Mouse (Mus musculus) cerebellum, postnatal 14 days (tissue): ENCODE measurements at regions not wholly inside any gene's neighbourhood (a gene's known extent, or its start where the extent isn't known, plus 50 kb on each side); places are given as distances from the start of the nearest gene placed in this dataset.
A peak's percentile ranks its signal among the peaks of the same experiment; 100 is the strongest.

ENCODE experiments used
- DNase-seq, 2 experiments: peaks; one replicate each; pipeline ENCODE4 v3.0.0; 2021; ENCODE audit warnings: mixed read lengths in 2 of 2

GRCm38 (mm10) chr2:17290709-17291108, 440.6 kb downstream of the Nebl start:
- DNase-seq = no peak

GRCm38 (mm10) chr2:17287598-17287997, 443.7 kb downstream of the Nebl start:
- no peak for DNase-seq

GRCm38 (mm10) chr2:17249960-17250359, 481.3 kb downstream of the Nebl start:
- DNase-seq = no peak

GRCm38 (mm10) chr2:17245821-17246220, 485.4 kb downstream of the Nebl start:
- DNase-seq = no peak

GRCm38 (mm10) chr2:17215607-17216006, 515.7 kb downstream of the Nebl start:
- DNase-seq = no peak

- no peak for DNase-seq
Observed at GRCm38 (mm10) chr2:17214881-17215280, 516.4 kb downstream of the Nebl start.

- no peak for DNase-seq
Observed at GRCm38 (mm10) chr2:17212566-17212965, 518.7 kb downstream of the Nebl start.

GRCm38 (mm10) chr2:17211105-17211504, 520.2 kb downstream of the Nebl start:
- no peak for DNase-seq

GRCm38 (mm10) chr2:17193611-17194010, 537.7 kb downstream of the Nebl start:
- DNase-seq = no peak

GRCm38 (mm10) chr2:17189169-17189568, 542.1 kb downstream of the Nebl start:
- DNase-seq = no peak

- DNase-seq = no peak
Observed at GRCm38 (mm10) chr2:17187822-17188221, 543.4 kb downstream of the Nebl start.

- DNase-seq = no peak
Observed at GRCm38 (mm10) chr2:17183696-17184095, 547.6 kb downstream of the Nebl start.

- no peak for DNase-seq
Observed at GRCm38 (mm10) chr2:17181597-17181996, 549.7 kb downstream of the Nebl start.

GRCm38 (mm10) chr2:17168896-17169295, 562.4 kb downstream of the Nebl start:
- no peak for DNase-seq

- DNase-seq = no peak
Observed at GRCm38 (mm10) chr2:17165016-17165415, 566.2 kb downstream of the Nebl start.

- DNase-seq = peak; percentile 17 to 48
Observed at GRCm38 (mm10) chr2:17158463-17158862, 572.8 kb downstream of the Nebl start.

- DNase-seq = no peak
Observed at GRCm38 (mm10) chr2:17157336-17157735, 573.9 kb downstream of the Nebl start.

GRCm38 (mm10) chr2:17155596-17155995, 575.7 kb downstream of the Nebl start:
- peak; percentile 68 to 69 for DNase-seq

- no peak for DNase-seq
Observed at GRCm38 (mm10) chr2:17123626-17124025, 607.6 kb downstream of the Nebl start.

- DNase-seq = no peak
Observed at GRCm38 (mm10) chr2:17117292-17117691, 614.0 kb downstream of the Nebl start.

GRCm38 (mm10) chr2:17111177-17111576, 620.1 kb downstream of the Nebl start:
- no peak for DNase-seq

- DNase-seq = no peak
Observed at GRCm38 (mm10) chr2:17101161-17101560, 630.1 kb downstream of the Nebl start.

GRCm38 (mm10) chr2:17097546-17097945, 633.7 kb downstream of the Nebl start:
- DNase-seq = no peak

GRCm38 (mm10) chr2:17091454-17091853, 639.8 kb downstream of the Nebl start:
- no peak for DNase-seq

GRCm38 (mm10) chr2:17081266-17081665, 650.0 kb downstream of the Nebl start:
- DNase-seq = peak in 1 of 2 experiments; percentile 2
